Mouse (Mus musculus) small intestine, adult 2 months (tissue): ENCODE measurements around the gene Smyd4.

Source experiments
- CTCF ChIP-seq: fragments of 200-500 bp; IDR thresholded peaks from 2 replicates; pipeline ENCODE4 v1.5.1; 2012; ENCODE audit warnings: low read depth, mild to moderate bottlenecking, control low read depth, inconsistent platforms, low read length, moderate library complexity, mixed read lengths; ENCODE audit not compliant: insufficient replicate concordance, insufficient read length; ENCODE audit errors: extremely low read depth
- POLR2A ChIP-seq: fragments of 200-500 bp; IDR thresholded peaks from 2 replicates; pipeline ENCODE4 v1.6.1; 2012; ENCODE audit warnings: low read depth, mild to moderate bottlenecking, control low read depth, inconsistent platforms, low read length, moderate library complexity

- TF ChIP-seq CTCF, result no peak
- TF ChIP-seq POLR2A, result no peak
Measured at GRCm38 (mm10) chr11:75415994-75416393, 67.8 kb downstream of the Smyd4 start.
